Mouse (Mus musculus): ENCODE measurements around the gene 4930455H04Rik.

DNA sequence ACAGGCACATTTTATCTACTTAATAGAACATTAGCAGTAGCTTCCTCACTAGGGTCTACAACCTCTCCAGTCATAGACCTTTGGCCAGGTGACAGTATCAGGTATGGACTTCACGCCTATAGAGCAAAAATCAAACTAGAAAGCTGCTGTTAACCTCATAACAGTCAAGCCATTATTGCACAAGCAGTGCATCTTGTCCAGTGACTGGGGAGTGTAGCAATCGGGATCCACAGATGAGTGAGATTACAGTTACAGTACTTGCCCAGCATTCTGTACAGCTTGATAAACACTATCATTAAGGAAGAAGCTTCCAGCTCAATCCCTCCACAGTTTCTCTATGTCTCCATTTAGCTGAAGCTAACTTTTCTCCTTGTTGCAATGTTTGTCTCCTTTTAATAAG, 23.1 kb downstream of the 4930455H04Rik start:
- TF ChIP-seq CTCF (IDR thresholded peaks at IDR 0.05; ENCODE audit: low read depth, low read length) (no peak), EP300 (IDR thresholded peaks at IDR 0.05; ENCODE audit: insufficient read depth, low read depth, low read length) (no peak), POLR2A (IDR thresholded peaks at IDR 0.05; ENCODE audit: insufficient read depth, low read length) (no peak)
